In genomic region chr9:40116645-40117286, GRCm38 (mm10) we compare ENCODE assay signal across 9 mouse cellular contexts. TPM values are rescaled to one million over a fixed set of nuclear protein-coding genes. Genes with fewer than 3 reads are reported as not detected.
DNase-seq lines count a peak whose midpoint lies in the region; ATAC-seq and TF ChIP-seq lines count a peak whose summit lies in the region.
"Had no signal": no experiment of that assay in that cellular context is flagged by ENCODE, and none has a peak within 500 bp of the region (broad histone marks: within the 10 kb centered on the region; RNA-seq: fewer than 3 reads in every experiment).

No protein-coding gene starts in this region.

- ATAC-seq in intestine, embryonic 15.5 days, result peak; percentile 74
- peak; percentile 86 for ATAC-seq in lung, postnatal 0 days
- ATAC-seq in forebrain, embryonic 11.5 days (replicated peaks; ENCODE audit: low FRiP score), result no peak

- no peak overlapping the region for H3K4me3 ChIP-seq in heart, embryonic 10.5 days
- no peak overlapping the region for H3K4me3 ChIP-seq in embryonic fibroblast, embryonic 13.5 days (ENCODE audit: insufficient read depth, low read length)
- H3K4me3 ChIP-seq in intestine, embryonic 15.5 days (replicated peaks), result no peak overlapping the region
- H3K4me3 ChIP-seq in lung, postnatal 0 days (ENCODE audit: low read depth, low read length), result no peak overlapping the region
- no peak overlapping the region for H3K4me3 ChIP-seq in forebrain, embryonic 11.5 days (ENCODE audit: low read depth, low read length)
- H3K4me3 ChIP-seq: erythroblast, embryonic 14.5 days had no signal

- TF ChIP-seq POLR2A in embryonic fibroblast, embryonic 13.5 days (IDR thresholded peaks at IDR 0.05; ENCODE audit: low read depth, low read length), result no peak

- no peak overlapping the region for H3K27ac ChIP-seq in heart, embryonic 10.5 days
- peak overlapping the region; percentile 11; the same call in 1 of the 2 replicates for H3K27ac ChIP-seq in embryonic fibroblast, embryonic 13.5 days (ENCODE audit: insufficient read depth, low read length)
- H3K27ac ChIP-seq in intestine, embryonic 15.5 days, result no peak overlapping the region
- H3K27ac ChIP-seq in lung, postnatal 0 days (ENCODE audit: low read length), result no peak overlapping the region
- no peak overlapping the region for H3K27ac ChIP-seq in forebrain, embryonic 11.5 days (ENCODE audit: low read depth, low read length)

- no peak overlapping the region for H3K9ac ChIP-seq in intestine, embryonic 15.5 days
- H3K9ac ChIP-seq in lung, postnatal 0 days (replicated peaks; ENCODE audit: low read depth), result no peak overlapping the region
- H3K9ac ChIP-seq in forebrain, embryonic 11.5 days (ENCODE audit: low read length), result no peak overlapping the region

- H3K36me3 ChIP-seq in heart, embryonic 10.5 days, result no peaks in the 10 kb centered on the region
- H3K36me3 ChIP-seq in intestine, embryonic 15.5 days, result no peaks in the 10 kb centered on the region
- no peaks in the 10 kb centered on the region for H3K36me3 ChIP-seq in lung, postnatal 0 days (ENCODE audit: insufficient read depth, low read length)
- no peaks in the 10 kb centered on the region for H3K36me3 ChIP-seq in forebrain, embryonic 11.5 days (ENCODE audit: control insufficient read depth, insufficient read depth, low read length)

- 63% methylated on average over 10 of the region's 10 CpGs for WGBS in heart, embryonic 10.5 days
- WGBS in intestine, embryonic 15.5 days, result 37% methylated on average over 10 of the region's 10 CpGs
- WGBS in lung, postnatal 0 days, result 33% methylated on average over 10 of the region's 10 CpGs
- WGBS in forebrain, embryonic 11.5 days, result 84% methylated on average over 10 of the region's 10 CpGs

- peak overlapping the region; percentile 31 for H3K4me2 ChIP-seq in intestine, embryonic 15.5 days (replicated peaks)
- H3K4me2 ChIP-seq in lung, postnatal 0 days (replicated peaks; ENCODE audit: low read depth, low read length), result peak overlapping the region; percentile 17; the same call in 1 of the 2 replicates
- no peak overlapping the region for H3K4me2 ChIP-seq in forebrain, embryonic 11.5 days (ENCODE audit: low read depth, low read length, severe bottlenecking)

- TF ChIP-seq CTCF in embryonic fibroblast, embryonic 13.5 days (IDR thresholded peaks at IDR 0.05; ENCODE audit: borderline replicate concordance, insufficient read depth, low read length), result no peak
- TF ChIP-seq CTCF in lung, postnatal 0 days (IDR thresholded peaks at IDR 0.05), result no peak

- TF ChIP-seq EP300 in lung, postnatal 0 days (IDR thresholded peaks at IDR 0.05), result no peak

- H3K27me3 ChIP-seq in heart, embryonic 10.5 days (ENCODE audit: insufficient read depth, poor library complexity, severe bottlenecking), result no peaks in the 10 kb centered on the region
- H3K27me3 ChIP-seq in intestine, embryonic 15.5 days (replicated peaks), result no peaks in the 10 kb centered on the region
- no peaks in the 10 kb centered on the region for H3K27me3 ChIP-seq in lung, postnatal 0 days (replicated peaks; ENCODE audit: insufficient read depth, low read length)
- H3K27me3 ChIP-seq in forebrain, embryonic 11.5 days (ENCODE audit: control insufficient read depth, insufficient read depth, low read length), result no peaks in the 10 kb centered on the region

- H3K4me1 ChIP-seq in heart, embryonic 10.5 days, result no peaks in the 10 kb centered on the region
- 0 out of 2 replicates have a peak, but pooled peaks cover 2% of the 10 kb centered on the region for H3K4me1 ChIP-seq in embryonic fibroblast, embryonic 13.5 days (ENCODE audit: control insufficient read depth, insufficient read depth, low read length)
- H3K4me1 ChIP-seq in intestine, embryonic 15.5 days (replicated peaks), result 0 out of 2 replicates have a peak, but pooled peaks cover 3% of the 10 kb centered on the region
- H3K4me1 ChIP-seq in lung, postnatal 0 days (ENCODE audit: insufficient read depth, low read depth, low read length), result no peaks in the 10 kb centered on the region
- H3K4me1 ChIP-seq in forebrain, embryonic 11.5 days (replicated peaks; ENCODE audit: control insufficient read depth, insufficient read depth, low read length), result no peaks in the 10 kb centered on the region

- H3K9me3 ChIP-seq in heart, embryonic 10.5 days, result no peaks in the 10 kb centered on the region
- no peaks in the 10 kb centered on the region for H3K9me3 ChIP-seq in intestine, embryonic 15.5 days
- no peaks in the 10 kb centered on the region for H3K9me3 ChIP-seq in lung, postnatal 0 days (ENCODE audit: low read length)
- no peaks in the 10 kb centered on the region for H3K9me3 ChIP-seq in forebrain, embryonic 11.5 days (ENCODE audit: control insufficient read depth, low read length)

- DNase-seq in heart, adult 11 months, result peak; percentile 98
- no peak for DNase-seq in heart, embryonic 10.5 days (ENCODE audit: low spot score)
- DNase-seq in lung, postnatal 0 days (ENCODE audit: low spot score), result peak; percentile 74
- peak; percentile 26 to 67 for DNase-seq in urinary bladder, postnatal 36 days (ENCODE audit: low spot score in 2 of 2)
- DNase-seq in layer of hippocampus, adult 8-10 months (ENCODE audit: low spot score in 2 of 2), result no peak
- no peak for DNase-seq in forebrain, embryonic 11.5 days (ENCODE audit: low spot score)

RNA-seq across cellular contexts. Expression of gene Olfr984, which starts 2.8 kb away (rescaled TPM):
- polyA plus RNA-seq in heart, embryonic 10.5 days (2016; fragmentation: Nextera tagmentation; extraction: Ambion mirVana), result not detected in 2 replicates
- not detected in 2 replicates for polyA plus RNA-seq in embryonic fibroblast, embryonic 13.5 days (2011; ENCODE audit: insufficient read length, low read depth, missing spikeins)
- not detected in 2 replicates for polyA plus RNA-seq in intestine, embryonic 15.5 days (2015; fragmentation: Nextera tagmentation; extraction: Ambion mirVana)
- polyA plus RNA-seq in lung, postnatal 0 days (2015; fragmentation: Nextera tagmentation; extraction: Ambion mirVana), result not detected in 2 replicates
- under 1 TPM in 1 of 4 experiments, not detected in 3; 0.06 TPM for total RNA-seq in layer of hippocampus, adult 8-10 months (2022)
- polyA plus RNA-seq in forebrain, embryonic 11.5 days (2014; fragmentation: Nextera tagmentation; extraction: Ambion mirVana), result not detected in 2 replicates
- polyA plus RNA-seq: erythroblast, embryonic 14.5 days had no signal

RNA-seq across cellular contexts. Expression of gene Olfr985, which starts 13.2 kb away (rescaled TPM):
- polyA plus RNA-seq in heart, embryonic 10.5 days (2016; fragmentation: Nextera tagmentation; extraction: Ambion mirVana), result not detected in 2 replicates
- polyA plus RNA-seq in embryonic fibroblast, embryonic 13.5 days (2011; ENCODE audit: insufficient read length, low read depth, missing spikeins), result not detected in 2 replicates
- polyA plus RNA-seq in intestine, embryonic 15.5 days (2015; fragmentation: Nextera tagmentation; extraction: Ambion mirVana), result not detected in 2 replicates
- not detected in 2 replicates for polyA plus RNA-seq in lung, postnatal 0 days (2015; fragmentation: Nextera tagmentation; extraction: Ambion mirVana)
- total RNA-seq in layer of hippocampus, adult 8-10 months (2022), result not detected
- not detected in 2 replicates for polyA plus RNA-seq in forebrain, embryonic 11.5 days (2014; fragmentation: Nextera tagmentation; extraction: Ambion mirVana)
- polyA plus RNA-seq: erythroblast, embryonic 14.5 days had no signal

RNA-seq across cellular contexts. Expression of gene Olfr983, which starts 23.4 kb away (rescaled TPM):
- not detected in 2 replicates for polyA plus RNA-seq in heart, embryonic 10.5 days (2016; fragmentation: Nextera tagmentation; extraction: Ambion mirVana)
- polyA plus RNA-seq in embryonic fibroblast, embryonic 13.5 days (2011; ENCODE audit: insufficient read length, low read depth, missing spikeins), result not detected in 2 replicates
- polyA plus RNA-seq in intestine, embryonic 15.5 days (2015; fragmentation: Nextera tagmentation; extraction: Ambion mirVana), result not detected in 2 replicates
- not detected in 2 replicates for polyA plus RNA-seq in lung, postnatal 0 days (2015; fragmentation: Nextera tagmentation; extraction: Ambion mirVana)
- not detected for total RNA-seq in layer of hippocampus, adult 8-10 months (2022)
- polyA plus RNA-seq in forebrain, embryonic 11.5 days (2014; fragmentation: Nextera tagmentation; extraction: Ambion mirVana), result not detected in 2 replicates
- polyA plus RNA-seq: erythroblast, embryonic 14.5 days had no signal

RNA-seq across cellular contexts. Expression of gene Tmem225, which starts 31.2 kb away (rescaled TPM):
- polyA plus RNA-seq in heart, embryonic 10.5 days (2016; fragmentation: Nextera tagmentation; extraction: Ambion mirVana), result not detected in 2 replicates
- polyA plus RNA-seq in embryonic fibroblast, embryonic 13.5 days (2011; ENCODE audit: insufficient read length, low read depth, missing spikeins), result not detected in 2 replicates
- polyA plus RNA-seq in intestine, embryonic 15.5 days (2015; fragmentation: Nextera tagmentation; extraction: Ambion mirVana), result not detected in 2 replicates
- not detected in 2 replicates for polyA plus RNA-seq in lung, postnatal 0 days (2015; fragmentation: Nextera tagmentation; extraction: Ambion mirVana)
- total RNA-seq in layer of hippocampus, adult 8-10 months (2022), result not detected
- polyA plus RNA-seq in forebrain, embryonic 11.5 days (2014; fragmentation: Nextera tagmentation; extraction: Ambion mirVana), result not detected in 2 replicates
- polyA plus RNA-seq: erythroblast, embryonic 14.5 days had no signal

RNA-seq across cellular contexts. Expression of gene Olfr982, which starts 43.1 kb away (rescaled TPM):
- polyA plus RNA-seq in heart, embryonic 10.5 days (2016; fragmentation: Nextera tagmentation; extraction: Ambion mirVana), result not detected in 2 replicates
- polyA plus RNA-seq in embryonic fibroblast, embryonic 13.5 days (2011; ENCODE audit: insufficient read length, low read depth, missing spikeins), result not detected in 2 replicates
- not detected in 2 replicates for polyA plus RNA-seq in intestine, embryonic 15.5 days (2015; fragmentation: Nextera tagmentation; extraction: Ambion mirVana)
- polyA plus RNA-seq in lung, postnatal 0 days (2015; fragmentation: Nextera tagmentation; extraction: Ambion mirVana), result not detected in 2 replicates
- total RNA-seq in layer of hippocampus, adult 8-10 months (2022), result not detected
- polyA plus RNA-seq in forebrain, embryonic 11.5 days (2014; fragmentation: Nextera tagmentation; extraction: Ambion mirVana), result not detected in 2 replicates
- polyA plus RNA-seq: erythroblast, embryonic 14.5 days had no signal

Comparison
In these comparisons a context has a peak if more than half of its experiments do, and no peak if none do; other contexts are left out.
1. DNase-seq: peak in heart, adult 11 months (single experiment), lung, postnatal 0 days (single experiment) and urinary bladder, postnatal 36 days (2 of 2); none in heart, embryonic 10.5 days (single experiment), layer of hippocampus, adult 8-10 months (0 of 2) and forebrain, embryonic 11.5 days (single experiment).